Mouse (Mus musculus) left cerebral cortex, adult 11 months (tissue): ENCODE results near the gene Olfr703.

Source experiments
- DNase-seq: peaks from one replicate; pipeline ENCODE4 v3.0.0; 2022; ENCODE audit warnings: low spot score

Olfr703 gene

GRCm38 (mm10) chr7:106843060-106843459 is at the start of gene Olfr703:
Gene Olfr703 (plus strand): TSS chr7:106843360.
- no peak for DNase-seq

- DNase-seq = no peak
Measured at GRCm38 (mm10) chr7:106808734-106809133, 34.4 kb upstream of the Olfr703 start, which contains the start of gene Olfr700. Gene Olfr700 (minus strand): TSS chr7:106808834.

- no peak for DNase-seq
Measured at GRCm38 (mm10) chr7:106813829-106814228, 29.3 kb upstream of the Olfr703 start, which contains the start of gene Olfr701. Gene Olfr701 (plus strand): TSS chr7:106814129.

GRCm38 (mm10) chr7:106815775-106816174 is 27.4 kb upstream of the Olfr703 start:
- DNase-seq = no peak

GRCm38 (mm10) chr7:106818414-106818813 is 24.7 kb upstream of the Olfr703 start:
- DNase-seq = no peak

- no peak for DNase-seq
Measured at GRCm38 (mm10) chr7:106833793-106834192, 9.4 kb upstream of the Olfr703 start, which contains the start of gene Olfr702. Gene Olfr702 (minus strand): TSS chr7:106833893.

- no peak for DNase-seq
Measured at GRCm38 (mm10) chr7:106862885-106863284, 19.7 kb downstream of the Olfr703 start, which contains the start of gene Olfr704. Gene Olfr704 (plus strand): TSS chr7:106863185.

GRCm38 (mm10) chr7:106876791-106877190 is 33.6 kb downstream of the Olfr703 start, which contains the start of gene Olfr705:
Gene Olfr705 (minus strand): TSS chr7:106876891.
- no peak for DNase-seq

GRCm38 (mm10) chr7:106888062-106888461 is 44.9 kb downstream of the Olfr703 start, which contains the start of gene Olfr706:
Gene Olfr706 (minus strand): TSS chr7:106888162.
- no peak for DNase-seq
